Mouse (Mus musculus): ENCODE results near the gene Tma7. TPM values are rescaled to one million over a fixed set of nuclear protein-coding genes. Genes with fewer than 3 reads are reported as not detected.

Gene Tma7
- polyA plus RNA-seq, 1 experiment = 97.9 TPM

DNA sequence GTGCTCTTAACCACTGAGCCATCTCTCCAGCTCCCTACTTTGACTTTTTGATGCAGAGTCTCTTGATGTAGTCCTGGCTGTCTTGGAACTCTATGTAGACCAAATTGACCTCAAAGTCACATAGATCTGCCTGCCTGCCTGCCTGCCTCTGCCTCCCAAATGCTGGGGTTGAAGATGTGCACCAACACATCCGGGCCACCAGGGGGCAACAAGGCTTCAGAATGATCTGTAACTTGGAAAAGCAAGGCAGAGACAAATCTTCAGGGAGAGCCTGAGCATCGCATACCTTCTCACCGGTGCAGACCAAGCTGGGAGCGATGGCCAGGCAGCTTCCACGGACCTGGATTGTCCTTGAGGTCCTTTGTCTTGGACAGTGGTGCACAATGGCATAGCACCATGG is 36.1 kb downstream of the Tma7 start:
- Histone ChIP-seq H3K36me3 (ENCODE audit: control insufficient read depth) (no peaks in the 10 kb centered on the region), H3K4me1 (ENCODE audit: control insufficient read depth) (peaks cover 9% of the 10 kb centered on the region), H3K9me3 (ENCODE audit: control insufficient read depth, low read length) (no peaks in the 10 kb centered on the region), H3K4me3 (replicated peaks) (no peak overlapping the region), H3K27me3 (ENCODE audit: control insufficient read depth) (no peaks in the 10 kb centered on the region)
- no peak for TF ChIP-seq TAL1 (IDR thresholded peaks at IDR 0.05; ENCODE audit: low read length)
- no peak for TF ChIP-seq GATA1 (IDR thresholded peaks at IDR 0.05; ENCODE audit: low read length)

DNA sequence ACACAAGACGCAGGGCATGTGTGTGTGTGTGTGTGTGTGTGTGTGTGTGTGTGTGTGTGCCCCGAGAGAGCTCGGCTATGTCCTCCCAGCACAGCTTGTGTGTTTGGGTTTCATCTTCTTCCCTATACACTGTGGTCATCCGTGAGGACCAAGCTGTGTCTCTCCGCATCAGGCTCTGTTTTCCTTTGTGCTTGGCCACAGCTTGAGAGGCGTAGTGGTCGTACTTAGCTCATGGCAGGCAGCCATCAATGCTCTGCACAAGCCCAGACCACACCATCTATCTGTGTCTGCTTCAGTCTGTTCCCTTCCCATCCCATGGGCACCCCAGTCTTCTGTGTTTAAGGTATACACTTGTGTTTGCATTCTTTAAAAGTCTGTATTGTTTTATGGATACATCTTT is 41.0 kb downstream of the Tma7 start:
- Histone ChIP-seq H3K9me3 (ENCODE audit: control insufficient read depth, low read length) (no peaks in the 10 kb centered on the region), H3K36me3 (ENCODE audit: control insufficient read depth) (no peaks in the 10 kb centered on the region), H3K4me3 (replicated peaks) (no peak overlapping the region), H3K27me3 (ENCODE audit: control insufficient read depth) (peaks cover 22% of the 10 kb centered on the region), H3K4me1 (ENCODE audit: control insufficient read depth) (peaks cover 15% of the 10 kb centered on the region)
- TF ChIP-seq GATA1 (IDR thresholded peaks at IDR 0.05; ENCODE audit: low read length) (no peak), TAL1 (IDR thresholded peaks at IDR 0.05; ENCODE audit: low read length) (no peak)

DNA sequence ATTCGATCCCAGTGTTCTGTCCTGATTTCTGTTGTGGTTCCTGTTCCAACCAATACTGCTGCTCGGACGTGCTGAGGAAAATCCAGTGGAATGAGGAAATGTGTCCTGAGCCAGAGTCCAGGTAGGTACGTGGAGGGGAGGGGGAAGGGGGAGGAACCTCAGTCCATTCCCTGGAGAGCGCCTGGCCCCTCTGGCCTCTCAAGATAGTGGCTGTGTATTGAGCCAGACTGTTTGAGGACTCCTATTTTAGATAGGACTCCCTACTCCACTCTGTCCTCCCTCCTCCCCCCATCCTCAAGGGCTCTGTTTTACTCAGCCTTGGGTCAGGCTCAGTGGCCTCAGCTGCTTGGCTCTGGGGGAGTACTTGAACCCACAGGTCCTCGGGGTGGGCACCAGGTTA is 41.5 kb downstream of the Tma7 start:
- H3K4me3 ChIP-seq (replicated peaks) = no peak overlapping the region
- no peaks in the 10 kb centered on the region for H3K9me3 ChIP-seq (ENCODE audit: control insufficient read depth, low read length)
- TF ChIP-seq GATA1 (IDR thresholded peaks at IDR 0.05; ENCODE audit: low read length) (no peak), TAL1 (IDR thresholded peaks at IDR 0.05; ENCODE audit: low read length) (no peak)
- peaks cover 14% of the 10 kb centered on the region for H3K4me1 ChIP-seq (ENCODE audit: control insufficient read depth)
- no peaks in the 10 kb centered on the region for H3K36me3 ChIP-seq (ENCODE audit: control insufficient read depth)
- peaks cover 22% of the 10 kb centered on the region for H3K27me3 ChIP-seq (ENCODE audit: control insufficient read depth)

DNA sequence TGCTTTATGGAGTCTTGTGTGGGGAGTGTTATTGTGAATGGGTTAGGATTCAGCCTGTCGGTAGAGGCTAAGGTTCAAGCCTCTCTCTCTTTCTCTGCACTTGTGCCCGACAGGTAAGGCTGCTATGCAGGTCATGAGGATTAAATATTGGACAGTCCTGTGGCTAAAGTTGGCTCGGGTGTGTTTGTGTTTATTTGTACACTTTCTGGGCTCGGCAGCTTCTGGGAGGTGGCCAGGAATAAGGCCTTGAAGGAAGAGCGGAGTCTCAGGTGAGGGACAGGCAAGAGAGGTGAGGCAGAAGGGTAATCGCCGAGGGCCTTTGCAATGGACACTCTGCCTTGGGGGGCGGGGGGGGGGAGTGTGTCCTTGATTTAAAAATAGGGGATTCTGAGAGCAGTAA is 42.2 kb downstream of the Tma7 start:
- peaks cover 22% of the 10 kb centered on the region for H3K27me3 ChIP-seq (ENCODE audit: control insufficient read depth)
- no peak for TF ChIP-seq GATA1 (IDR thresholded peaks at IDR 0.05; ENCODE audit: low read length)
- no peak for TF ChIP-seq TAL1 (IDR thresholded peaks at IDR 0.05; ENCODE audit: low read length)
- no peaks in the 10 kb centered on the region for H3K36me3 ChIP-seq (ENCODE audit: control insufficient read depth)
- H3K4me3 ChIP-seq (replicated peaks) = no peak overlapping the region
- peaks cover 14% of the 10 kb centered on the region for H3K4me1 ChIP-seq (ENCODE audit: control insufficient read depth)
- no peaks in the 10 kb centered on the region for H3K9me3 ChIP-seq (ENCODE audit: control insufficient read depth, low read length)

DNA sequence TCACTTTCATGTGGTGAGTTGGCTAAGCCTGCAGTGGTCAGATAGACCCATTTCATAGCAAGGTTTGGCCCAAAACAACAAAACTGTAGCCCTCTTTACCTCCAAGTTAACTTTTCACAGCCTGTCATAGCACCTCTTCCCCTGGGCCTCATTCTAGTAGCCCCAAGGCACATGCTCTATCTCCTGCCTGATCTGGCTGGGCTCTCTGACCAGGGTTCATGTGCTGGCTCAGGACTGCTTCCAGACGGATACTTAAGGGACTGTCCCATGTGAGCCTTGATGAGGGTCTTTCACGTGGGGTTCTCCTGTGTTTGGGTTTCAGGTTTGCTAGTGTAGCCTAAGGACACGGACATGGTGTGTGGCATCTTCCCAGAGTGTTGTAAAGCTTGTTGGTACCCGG is 42.7 kb downstream of the Tma7 start:
- peaks cover 14% of the 10 kb centered on the region for H3K4me1 ChIP-seq (ENCODE audit: control insufficient read depth)
- no peaks in the 10 kb centered on the region for H3K9me3 ChIP-seq (ENCODE audit: control insufficient read depth, low read length)
- peaks cover 22% of the 10 kb centered on the region for H3K27me3 ChIP-seq (ENCODE audit: control insufficient read depth)
- H3K4me3 ChIP-seq (replicated peaks) = no peak overlapping the region
- no peaks in the 10 kb centered on the region for H3K36me3 ChIP-seq (ENCODE audit: control insufficient read depth)
- no peak for TF ChIP-seq TAL1 (IDR thresholded peaks at IDR 0.05; ENCODE audit: low read length)
- TF ChIP-seq GATA1 (IDR thresholded peaks at IDR 0.05; ENCODE audit: low read length) = no peak

DNA sequence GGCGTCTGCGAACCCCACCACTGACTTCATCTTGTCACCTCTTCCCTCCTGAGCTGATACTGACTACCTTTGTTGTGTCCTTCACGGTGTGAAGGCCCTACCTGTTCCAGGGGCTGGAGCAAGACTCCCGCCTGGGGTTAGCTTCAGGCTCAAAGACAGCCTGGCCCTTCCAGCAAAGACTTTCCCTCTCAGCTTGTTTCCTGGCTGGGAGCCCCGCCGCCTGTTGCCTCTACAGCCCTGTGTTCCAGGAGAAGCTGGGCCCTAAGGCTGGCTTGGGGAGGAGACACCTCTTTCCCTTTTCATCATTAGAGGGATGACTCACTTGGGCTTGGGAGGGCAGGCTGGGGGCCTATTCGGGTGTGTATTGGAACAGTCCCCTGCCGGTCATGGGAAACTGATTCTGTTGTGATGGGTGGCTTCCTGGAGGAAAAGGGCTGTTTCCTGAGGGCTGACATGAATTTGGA is 43.5 kb downstream of the Tma7 start:
- Histone ChIP-seq H3K9me3 (ENCODE audit: control insufficient read depth, low read length) (no peaks in the 10 kb centered on the region), H3K4me3 (replicated peaks) (peak overlapping the region; percentile 59), H3K4me1 (ENCODE audit: control insufficient read depth) (peaks cover 14% of the 10 kb centered on the region), H3K36me3 (ENCODE audit: control insufficient read depth) (no peaks in the 10 kb centered on the region), H3K27me3 (ENCODE audit: control insufficient read depth) (peaks cover 22% of the 10 kb centered on the region)
- TF ChIP-seq TAL1 (IDR thresholded peaks at IDR 0.05; ENCODE audit: low read length) = no peak
- TF ChIP-seq GATA1 (IDR thresholded peaks at IDR 0.05; ENCODE audit: low read length) = no peak

DNA sequence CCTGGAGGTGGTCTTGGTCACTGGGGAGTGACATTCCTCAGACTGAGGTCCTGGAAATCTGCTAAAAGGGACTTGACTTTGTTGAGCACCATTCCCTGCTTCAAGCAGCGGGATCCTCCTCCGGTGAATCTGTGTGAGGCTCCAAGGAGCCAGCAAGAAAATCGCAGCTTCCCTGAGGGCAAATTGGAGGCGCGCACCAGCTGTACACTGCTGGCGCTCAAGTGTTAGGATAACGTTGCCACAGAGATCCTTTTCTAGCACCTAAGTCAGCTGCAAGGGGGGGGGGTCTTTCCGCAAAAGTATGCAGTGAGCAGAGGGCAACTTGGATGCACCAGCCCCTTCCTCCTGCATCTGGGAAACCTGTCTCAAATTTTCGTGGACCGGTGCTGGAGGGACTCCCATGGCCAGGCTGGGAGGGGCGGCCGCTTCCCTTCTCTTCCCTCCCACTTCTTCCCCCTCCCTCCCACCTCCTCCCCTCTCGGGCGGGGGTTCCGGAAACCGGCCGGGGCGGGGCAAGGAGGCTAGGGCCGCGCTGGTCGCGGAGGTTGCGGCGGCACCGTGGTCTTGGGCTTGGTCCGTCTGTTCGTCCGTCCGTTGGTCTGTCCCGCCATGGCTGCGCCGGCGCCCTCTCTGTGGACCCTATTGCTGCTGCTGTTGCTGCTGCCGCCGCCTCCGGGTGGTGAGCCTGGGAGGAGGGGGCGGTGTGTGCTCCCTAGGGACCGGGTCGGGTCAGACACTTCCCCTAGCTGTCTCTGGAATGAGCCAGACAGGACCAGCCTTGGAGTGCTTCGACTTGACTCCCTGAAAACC is 44.1 kb downstream of the Tma7 start, which contains the start of gene Shisa5:
Gene Shisa5 (plus strand): TSS at position 480 of the 810 bp plus-strand sequence.
- H3K4me3 ChIP-seq (replicated peaks) = peak within 1 kb of the TSS; percentile 59
- TF ChIP-seq TAL1 (IDR thresholded peaks at IDR 0.05; ENCODE audit: low read length) = no peak
- no peaks in the 10 kb centered on the region for H3K36me3 ChIP-seq (ENCODE audit: control insufficient read depth)
- H3K27me3 ChIP-seq (ENCODE audit: control insufficient read depth) = peaks cover 22% of the 10 kb centered on the region
- H3K4me1 ChIP-seq (ENCODE audit: control insufficient read depth) = peaks cover 14% of the 10 kb centered on the region
- no peaks in the 10 kb centered on the region for H3K9me3 ChIP-seq (ENCODE audit: control insufficient read depth, low read length)

DNA sequence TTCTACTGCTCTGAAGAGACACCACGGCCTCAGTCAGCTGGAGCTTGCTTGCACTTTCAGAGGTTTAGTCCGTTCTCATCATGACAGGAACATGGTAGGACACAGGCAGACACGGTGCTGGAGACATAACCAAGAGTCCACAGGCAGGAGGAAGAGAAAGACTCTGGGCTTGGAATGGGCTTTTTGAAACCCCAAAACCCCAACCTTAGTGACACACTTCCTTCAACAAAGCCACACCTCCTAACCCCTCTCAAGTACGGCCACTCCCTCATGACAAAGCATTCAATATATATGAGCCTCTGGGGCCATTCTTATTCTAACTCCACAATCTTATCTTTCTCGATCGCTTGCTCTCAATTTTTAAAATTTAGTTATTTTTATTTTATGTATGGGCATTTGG is 50.0 kb downstream of the Tma7 start:
- TF ChIP-seq GATA1 (IDR thresholded peaks at IDR 0.05; ENCODE audit: low read length) = no peak
- TF ChIP-seq TAL1 (IDR thresholded peaks at IDR 0.05; ENCODE audit: low read length) = no peak
- Histone ChIP-seq H3K4me3 (replicated peaks) (no peak overlapping the region), H3K36me3 (ENCODE audit: control insufficient read depth) (no peaks in the 10 kb centered on the region), H3K9me3 (ENCODE audit: control insufficient read depth, low read length) (no peaks in the 10 kb centered on the region), H3K4me1 (ENCODE audit: control insufficient read depth) (peaks cover 16% of the 10 kb centered on the region), H3K27me3 (ENCODE audit: control insufficient read depth) (no peaks in the 10 kb centered on the region)

DNA sequence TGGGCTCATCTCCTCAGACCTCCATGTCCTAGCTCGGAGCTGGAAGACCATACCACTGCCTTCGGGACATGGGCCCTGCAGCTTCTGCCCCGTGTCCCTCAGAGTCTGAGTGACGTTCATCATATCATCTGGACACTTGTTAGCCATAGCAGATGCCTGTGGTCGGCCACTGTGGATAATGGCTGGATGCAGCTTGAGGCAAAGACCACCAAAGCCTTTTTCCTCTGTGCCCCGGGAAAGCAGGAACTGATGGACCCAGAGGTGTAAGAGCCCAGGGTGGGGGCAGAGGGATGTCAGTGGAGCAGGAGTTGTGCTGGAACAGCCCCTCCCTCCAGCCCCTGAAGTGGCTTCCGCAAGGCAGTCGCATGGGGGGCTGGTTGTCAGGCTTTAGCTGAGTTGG is 50.7 kb downstream of the Tma7 start:
- H3K4me1 ChIP-seq (ENCODE audit: control insufficient read depth) = peaks cover 16% of the 10 kb centered on the region
- no peak overlapping the region for H3K4me3 ChIP-seq (replicated peaks)
- TF ChIP-seq GATA1 (IDR thresholded peaks at IDR 0.05; ENCODE audit: low read length) (no peak), TAL1 (IDR thresholded peaks at IDR 0.05; ENCODE audit: low read length) (no peak)
- no peaks in the 10 kb centered on the region for H3K36me3 ChIP-seq (ENCODE audit: control insufficient read depth)
- no peaks in the 10 kb centered on the region for H3K9me3 ChIP-seq (ENCODE audit: control insufficient read depth, low read length)
- no peaks in the 10 kb centered on the region for H3K27me3 ChIP-seq (ENCODE audit: control insufficient read depth)

Measured in erythroblast, embryonic 14.5 days (primary cell).